Mouse (Mus musculus) bone marrow macrophage, adult 2 months (primary cell): ENCODE results near the gene Pmch.

ENCODE experiments used
- CTCF ChIP-seq: IDR thresholded peaks from 2 replicates; pipeline ENCODE4 v1.5.1; 2012; ENCODE audit warnings: low read depth, mild to moderate bottlenecking, low read length, moderate library complexity
- POLR2A ChIP-seq: IDR thresholded peaks from 2 replicates; pipeline ENCODE4 v1.6.1; 2012; ENCODE audit warnings: mild to moderate bottlenecking, low read depth, low read length, borderline replicate concordance

DNA sequence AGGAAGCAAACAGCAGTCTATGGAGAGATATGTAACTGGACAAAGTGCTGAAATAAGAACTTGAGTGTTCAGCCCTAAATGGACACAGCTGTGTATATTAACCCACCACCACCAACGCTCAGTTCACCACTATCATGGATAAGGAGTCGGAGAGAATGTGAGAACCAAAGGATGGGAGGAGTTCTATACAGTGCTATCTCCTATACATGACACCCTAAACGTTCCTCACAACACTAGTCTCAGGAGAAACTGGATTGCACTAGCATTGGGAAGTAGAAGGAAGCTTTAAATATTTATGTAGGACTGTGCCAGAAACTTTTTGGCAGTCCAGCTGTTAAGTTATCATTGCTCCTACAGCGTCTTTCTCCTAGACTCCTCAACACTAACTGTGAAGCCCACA is 46.6 kb upstream of the Pmch start:
- TF ChIP-seq POLR2A: no peak
- TF ChIP-seq CTCF: no peak
